Mouse (Mus musculus): ENCODE results near the gene Khk.

Khk gene

GRCm38 (mm10) chr5:30887858-30888336 lies 33.3 kb upstream of the Khk start:
- Histone ChIP-seq H3K36me3 (ENCODE audit: insufficient read depth, low read length) (peaks cover 29% of the 10 kb centered on the region), H3K27me3 (ENCODE audit: insufficient read depth, low read length) (no peaks in the 10 kb centered on the region), H3K4me3 (replicated peaks; ENCODE audit: low read length) (peak overlapping the region; percentile 91), H3K4me1 (replicated peaks; ENCODE audit: low read depth, low read length) (peaks cover 35% of the 10 kb centered on the region), H3K9me3 (ENCODE audit: low read length) (no peaks in the 10 kb centered on the region)
- TF ChIP-seq CTCF (conservative IDR thresholded peaks at IDR 0.05; ENCODE audit: low read length) (no peak), NANOG (IDR thresholded peaks at IDR 0.05; ENCODE audit: borderline replicate concordance, low read length) (no peak), POU5F1 (IDR thresholded peaks at IDR 0.05; ENCODE audit: borderline replicate concordance, low read length) (no peak)

GRCm38 (mm10) chr5:30888337-30889087 lies 32.7 kb upstream of the Khk start, which contains the start of gene Agbl5:
Agbl5 (plus strand) TSS chr5:30888694.
- H3K27me3 ChIP-seq (ENCODE audit: insufficient read depth, low read length) = no peaks in the 10 kb centered on the region
- H3K9me3 ChIP-seq (ENCODE audit: low read length) = no peaks in the 10 kb centered on the region
- peaks cover 36% of the 10 kb centered on the region for H3K36me3 ChIP-seq (ENCODE audit: insufficient read depth, low read length)
- TF ChIP-seq NANOG (IDR thresholded peaks at IDR 0.05; ENCODE audit: borderline replicate concordance, low read length) (no peak), CTCF (conservative IDR thresholded peaks at IDR 0.05; ENCODE audit: low read length) (no peak), POU5F1 (IDR thresholded peaks at IDR 0.05; ENCODE audit: borderline replicate concordance, low read length) (no peak)
- peak within 1 kb of the TSS; percentile 91 for H3K4me3 ChIP-seq (replicated peaks; ENCODE audit: low read length)
- peaks cover 40% of the 10 kb centered on the region for H3K4me1 ChIP-seq (replicated peaks; ENCODE audit: low read depth, low read length)

- TF ChIP-seq CTCF (conservative IDR thresholded peaks at IDR 0.05; ENCODE audit: low read length) (no peak), NANOG (IDR thresholded peaks at IDR 0.05; ENCODE audit: borderline replicate concordance, low read length) (no peak), POU5F1 (IDR thresholded peaks at IDR 0.05; ENCODE audit: borderline replicate concordance, low read length) (no peak)
- no peaks in the 10 kb centered on the region for H3K27me3 ChIP-seq (ENCODE audit: insufficient read depth, low read length)
- H3K9me3 ChIP-seq (ENCODE audit: low read length) = no peaks in the 10 kb centered on the region
- H3K36me3 ChIP-seq (ENCODE audit: insufficient read depth, low read length) = peaks cover 43% of the 10 kb centered on the region
- peak overlapping the region; percentile 91 for H3K4me3 ChIP-seq (replicated peaks; ENCODE audit: low read length)
- peaks cover 42% of the 10 kb centered on the region for H3K4me1 ChIP-seq (replicated peaks; ENCODE audit: low read depth, low read length)
These were observed 32.0 kb upstream of the Khk start for GRCm38 (mm10) chr5:30889088-30889754.

- no peaks in the 10 kb centered on the region for H3K27me3 ChIP-seq (ENCODE audit: insufficient read depth, low read length)
- H3K4me3 ChIP-seq (replicated peaks; ENCODE audit: low read length) = peak overlapping the region; percentile 91
- H3K36me3 ChIP-seq (ENCODE audit: insufficient read depth, low read length) = peaks cover 54% of the 10 kb centered on the region
- TF ChIP-seq POU5F1 (IDR thresholded peaks at IDR 0.05; ENCODE audit: borderline replicate concordance, low read length) (no peak), NANOG (IDR thresholded peaks at IDR 0.05; ENCODE audit: borderline replicate concordance, low read length) (no peak), CTCF (conservative IDR thresholded peaks at IDR 0.05; ENCODE audit: low read length) (no peak)
- H3K9me3 ChIP-seq (ENCODE audit: low read length) = no peaks in the 10 kb centered on the region
- H3K4me1 ChIP-seq (replicated peaks; ENCODE audit: low read depth, low read length) = peaks cover 50% of the 10 kb centered on the region
These were observed 30.9 kb upstream of the Khk start for GRCm38 (mm10) chr5:30890375-30890774.

- H3K36me3 ChIP-seq (ENCODE audit: insufficient read depth, low read length) = peaks cover 90% of the 10 kb centered on the region
- H3K4me3 ChIP-seq (replicated peaks; ENCODE audit: low read length) = no peak overlapping the region
- H3K27me3 ChIP-seq (ENCODE audit: insufficient read depth, low read length) = no peaks in the 10 kb centered on the region
- no peak for TF ChIP-seq POU5F1 (IDR thresholded peaks at IDR 0.05; ENCODE audit: borderline replicate concordance, low read length)
- no peak for TF ChIP-seq CTCF (conservative IDR thresholded peaks at IDR 0.05; ENCODE audit: low read length)
- TF ChIP-seq NANOG (IDR thresholded peaks at IDR 0.05; ENCODE audit: borderline replicate concordance, low read length) = no peak
- H3K4me1 ChIP-seq (replicated peaks; ENCODE audit: low read depth, low read length) = peaks cover 96% of the 10 kb centered on the region
- H3K9me3 ChIP-seq (ENCODE audit: low read length) = no peaks in the 10 kb centered on the region
These were observed 19.4 kb upstream of the Khk start for GRCm38 (mm10) chr5:30901860-30902259.

GRCm38 (mm10) chr5:30907413-30908059 lies 13.7 kb upstream of the Khk start, which contains the start of gene Ost4:
Ost4 (minus strand) TSS chr5:30907788.
- H3K27me3 ChIP-seq (ENCODE audit: insufficient read depth, low read length) = 0 out of 2 replicates have a peak, but pooled peaks cover 4% of the 10 kb centered on the region
- H3K4me1 ChIP-seq (replicated peaks; ENCODE audit: low read depth, low read length) = peaks cover 70% of the 10 kb centered on the region
- TF ChIP-seq POU5F1 (IDR thresholded peaks at IDR 0.05; ENCODE audit: borderline replicate concordance, low read length) = no peak
- TF ChIP-seq NANOG (IDR thresholded peaks at IDR 0.05; ENCODE audit: borderline replicate concordance, low read length) = no peak
- no peak for TF ChIP-seq CTCF (conservative IDR thresholded peaks at IDR 0.05; ENCODE audit: low read length)
- no peaks in the 10 kb centered on the region for H3K9me3 ChIP-seq (ENCODE audit: low read length)
- H3K36me3 ChIP-seq (ENCODE audit: insufficient read depth, low read length) = peaks cover 38% of the 10 kb centered on the region
- H3K4me3 ChIP-seq (replicated peaks; ENCODE audit: low read length) = peak within 1 kb of the TSS; percentile 92

- Histone ChIP-seq H3K36me3 (ENCODE audit: insufficient read depth, low read length) (peaks cover 27% of the 10 kb centered on the region), H3K27me3 (ENCODE audit: insufficient read depth, low read length) (0 out of 2 replicates have a peak, but pooled peaks cover 4% of the 10 kb centered on the region), H3K4me1 (replicated peaks; ENCODE audit: low read depth, low read length) (peaks cover 70% of the 10 kb centered on the region), H3K4me3 (replicated peaks; ENCODE audit: low read length) (peak overlapping the region; percentile 92), H3K9me3 (ENCODE audit: low read length) (no peaks in the 10 kb centered on the region)
- no peak for TF ChIP-seq CTCF (conservative IDR thresholded peaks at IDR 0.05; ENCODE audit: low read length)
- no peak for TF ChIP-seq POU5F1 (IDR thresholded peaks at IDR 0.05; ENCODE audit: borderline replicate concordance, low read length)
- TF ChIP-seq NANOG (IDR thresholded peaks at IDR 0.05; ENCODE audit: borderline replicate concordance, low read length) = no peak
These were observed 12.6 kb upstream of the Khk start for GRCm38 (mm10) chr5:30908426-30909299.

Measured in E14TG2a.4 (cell line).